Mouse (Mus musculus) stomach, embryonic 16.5 days (tissue): ENCODE measurements around the gene Gstz1. TPM values are rescaled to one million over a fixed set of nuclear protein-coding genes. Genes with fewer than 3 reads are reported as not detected.

Experiments
- ATAC-seq: fragments of 200-750 bp; cut with Nextera tagmentation; 2 replicates; pipeline ENCODE4 v1.8.0; 2017; ENCODE audit warnings: moderate number of reproducible peaks, moderate TSS enrichment; ENCODE audit not compliant: insufficient read depth, low FRiP score
- H3K27ac ChIP-seq: fragments of 300-500 bp; sonication (generic); 2 replicates; pipeline ENCODE4 v1.5.1; 2014; ENCODE audit warnings: low read length
- H3K27me3 ChIP-seq: fragments of 300-500 bp; sonication (generic); 2 replicates; pipeline ENCODE4 v1.6.1; 2014; ENCODE audit warnings: low read length, control low read depth, mixed read lengths; ENCODE audit not compliant: control insufficient read depth, insufficient read depth
- H3K36me3 ChIP-seq: fragments of 300-500 bp; sonication (generic); 2 replicates; pipeline ENCODE4 v1.6.1; 2014; ENCODE audit warnings: low read length; ENCODE audit not compliant: control insufficient read depth, insufficient read depth
- H3K4me1 ChIP-seq: fragments of 300-500 bp; sonication (generic); 2 replicates; pipeline ENCODE4 v1.6.1; 2014; ENCODE audit warnings: low read length, control low read depth, mixed read lengths; ENCODE audit not compliant: control insufficient read depth, insufficient read depth
- H3K4me2 ChIP-seq: fragments of 300-500 bp; sonication (generic); 2 replicates; pipeline ENCODE4 v1.6.1; 2014; ENCODE audit warnings: low read depth, low read length, mixed read lengths
- H3K4me3 ChIP-seq: fragments of 300-500 bp; sonication (generic); replicated peaks from 2 replicates; pipeline ENCODE4 v1.5.1; 2014; ENCODE audit warnings: mild to moderate bottlenecking, low read length
- H3K9ac ChIP-seq: fragments of 300-500 bp; sonication (generic); 2 replicates; pipeline ENCODE4 v1.6.1; 2014; ENCODE audit warnings: low read length
- H3K9me3 ChIP-seq: fragments of 300-500 bp; sonication (generic); replicated peaks from 2 replicates; pipeline ENCODE4 v1.6.1; 2016; ENCODE audit warnings: low read length, control low read depth; ENCODE audit not compliant: control insufficient read depth
- WGBS: fragments of 180-500 bp; shearing (Covaris S2); extraction: QIAGEN DNeasy Blood & Tissue Kit; methylation state at CpG from one replicate; pipeline ENCODE4 v1.1.7; 2014; 5-methylcytosine and 5-hydroxymethylcytosine counted together
- polyA plus RNA-seq: library from polyadenylated mRNA; unstranded; fragments of >200 nt; fragmentation: Nextera tagmentation; extraction: Ambion mirVana; gene quantifications from 2 replicates; pipeline ENCODE4 v1.2.1, GENCODE M21; 2015

Gene Gstz1
- polyA plus RNA-seq, 1 experiment from 2014 or later = 40.6 TPM

DNA sequence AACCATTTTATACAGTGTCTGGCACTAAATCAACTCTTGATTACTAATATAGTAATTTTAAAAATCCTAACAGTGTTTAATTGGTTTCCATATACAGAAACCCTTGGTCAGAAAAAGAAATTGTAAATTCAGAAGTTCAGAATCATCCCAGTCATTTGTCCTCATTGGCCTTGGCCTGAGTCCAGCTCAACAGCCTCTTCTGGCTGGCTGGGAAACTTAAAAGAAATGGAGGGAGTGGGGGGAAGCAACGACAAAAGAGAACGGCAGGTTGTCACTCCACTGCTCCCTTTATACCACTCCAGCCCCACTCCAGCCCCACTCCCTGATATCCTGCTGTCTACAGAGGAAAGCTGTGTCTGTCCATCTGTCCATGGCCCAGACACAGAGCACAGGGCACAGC, 15.8 kb upstream of the Gstz1 start:
- 0 out of 2 replicates have a peak, but pooled peaks cover 4% of the 10 kb centered on the region for H3K36me3 ChIP-seq
- no peaks in the 10 kb centered on the region for H3K9me3 ChIP-seq
- H3K27me3 ChIP-seq = no peaks in the 10 kb centered on the region
- H3K27ac ChIP-seq = no peak overlapping the region
- no peak overlapping the region for H3K4me2 ChIP-seq
- no peaks in the 10 kb centered on the region for H3K4me1 ChIP-seq
- WGBS = 58% methylated on average over 2 of the region's 2 CpGs
- H3K4me3 ChIP-seq = no peak overlapping the region
- H3K9ac ChIP-seq = no peak overlapping the region
- no peak for ATAC-seq

DNA sequence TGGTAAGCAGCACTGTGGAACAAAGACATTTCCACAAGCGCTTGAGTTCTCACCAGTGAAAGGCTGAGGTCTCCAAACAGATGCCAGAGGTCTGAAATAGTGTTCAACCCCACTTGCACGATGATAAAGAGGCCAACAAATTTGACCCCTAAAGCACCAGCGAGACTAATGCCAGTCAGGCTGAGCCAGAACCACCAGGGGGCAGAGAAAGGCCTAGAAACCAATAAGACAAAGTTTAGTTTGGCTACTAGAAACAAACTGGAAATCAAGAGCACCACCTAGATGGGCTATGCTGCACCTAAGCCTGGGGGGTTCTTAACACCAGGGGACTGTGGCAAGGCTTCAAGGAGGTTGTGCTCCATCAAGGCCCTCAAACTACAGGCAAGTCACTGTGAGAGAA, 15.3 kb upstream of the Gstz1 start:
- Histone ChIP-seq H3K27me3 (no peaks in the 10 kb centered on the region), H3K27ac (no peak overlapping the region), H3K4me1 (no peaks in the 10 kb centered on the region), H3K9me3 (no peaks in the 10 kb centered on the region), H3K9ac (no peak overlapping the region), H3K4me3 (no peak overlapping the region), H3K4me2 (no peak overlapping the region), H3K36me3 (0 out of 2 replicates have a peak, but pooled peaks cover 4% of the 10 kb centered on the region)
- no peak for ATAC-seq
- WGBS = 64% methylated on average over 3 of the region's 3 CpGs

DNA sequence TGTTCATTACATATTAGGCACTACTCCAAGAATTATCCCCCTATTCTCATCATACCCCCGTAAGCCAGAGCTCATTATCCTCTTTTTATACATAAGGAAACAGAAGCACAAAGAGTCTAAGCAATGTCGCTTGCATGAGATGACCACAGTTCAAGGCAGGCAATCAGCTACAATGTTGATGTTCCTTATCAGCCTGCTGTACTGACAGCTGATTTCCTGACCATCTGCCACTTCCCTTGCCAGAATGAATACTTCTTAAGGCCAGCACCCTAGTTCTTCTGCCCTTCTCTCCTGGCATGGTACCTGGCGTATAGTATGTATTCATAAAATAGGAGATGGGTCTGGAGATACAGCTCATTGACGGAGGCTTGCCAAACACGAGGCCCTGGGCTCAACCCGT, 14.8 kb upstream of the Gstz1 start:
- ATAC-seq = no peak
- no peak overlapping the region for H3K4me3 ChIP-seq
- 0 out of 2 replicates have a peak, but pooled peaks cover 4% of the 10 kb centered on the region for H3K36me3 ChIP-seq
- 85% methylated on average over 6 of the region's 6 CpGs for WGBS
- no peak overlapping the region for H3K27ac ChIP-seq
- no peaks in the 10 kb centered on the region for H3K27me3 ChIP-seq
- no peak overlapping the region for H3K9ac ChIP-seq
- no peak overlapping the region for H3K4me2 ChIP-seq
- no peaks in the 10 kb centered on the region for H3K9me3 ChIP-seq
- no peaks in the 10 kb centered on the region for H3K4me1 ChIP-seq

- H3K27ac ChIP-seq = no peak overlapping the region
- WGBS = 88% methylated on average over 9 of the region's 9 CpGs
- no peak overlapping the region for H3K4me2 ChIP-seq
- H3K27me3 ChIP-seq = no peaks in the 10 kb centered on the region
- no peak for ATAC-seq
- 0 out of 2 replicates have a peak, but pooled peaks cover 6% of the 10 kb centered on the region for H3K36me3 ChIP-seq
- H3K9me3 ChIP-seq = no peaks in the 10 kb centered on the region
- no peaks in the 10 kb centered on the region for H3K4me1 ChIP-seq
- H3K4me3 ChIP-seq = no peak overlapping the region
- no peak overlapping the region for H3K9ac ChIP-seq
These were observed 14.2 kb upstream of the Gstz1 start for GRCm38 (mm10) chr12:87132784-87133183.

DNA sequence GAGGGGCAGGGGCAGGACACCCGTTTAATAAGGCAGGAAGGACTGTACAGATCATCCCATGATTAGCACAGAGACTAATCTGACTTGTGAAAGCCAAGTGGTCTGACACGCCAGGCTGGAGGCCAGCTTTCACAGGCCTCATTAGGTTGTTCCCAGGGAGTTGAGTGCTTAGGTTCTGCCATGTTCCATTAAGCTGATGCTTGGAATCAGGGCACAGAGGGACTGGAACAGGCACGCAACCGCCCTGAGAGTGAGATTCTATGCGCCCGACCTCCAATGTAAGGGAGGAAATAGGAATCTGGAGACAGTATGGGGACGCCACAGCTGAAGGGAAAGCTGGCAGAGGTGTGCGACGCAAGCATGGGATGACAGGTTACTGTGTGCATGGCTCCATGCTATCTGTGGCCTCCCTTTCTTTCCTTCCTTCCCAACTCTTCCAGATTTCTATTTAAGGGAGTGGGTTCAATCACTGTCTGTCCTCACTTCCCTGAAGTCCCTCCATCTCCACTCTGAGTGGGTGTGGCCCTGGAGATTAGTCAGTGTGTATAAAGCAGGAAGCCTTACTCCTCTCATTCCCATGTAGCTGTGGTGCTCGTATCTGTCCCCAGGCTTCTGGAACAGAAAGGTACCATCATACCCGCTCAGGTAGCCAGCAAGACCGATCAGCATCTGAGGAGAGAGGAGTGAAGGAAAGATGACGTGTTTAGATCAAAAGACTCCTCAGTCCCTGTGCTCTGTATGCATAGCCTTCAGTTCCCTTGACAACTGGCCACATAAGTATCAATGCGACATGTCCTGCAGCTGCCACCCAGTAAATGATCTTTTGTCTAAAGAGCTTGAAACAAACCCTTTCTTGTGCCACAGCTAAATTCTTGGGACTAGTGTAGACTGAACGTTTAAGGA, 9.3 kb upstream of the Gstz1 start:
- no peak for ATAC-seq
- H3K36me3 ChIP-seq = 0 out of 2 replicates have a peak, but pooled peaks cover 4% of the 10 kb centered on the region
- H3K4me1 ChIP-seq = no peaks in the 10 kb centered on the region
- H3K4me3 ChIP-seq = no peak overlapping the region
- WGBS = 86% methylated on average over 15 of the region's 15 CpGs
- H3K9ac ChIP-seq = no peak overlapping the region
- no peaks in the 10 kb centered on the region for H3K9me3 ChIP-seq
- no peak overlapping the region for H3K4me2 ChIP-seq
- no peak overlapping the region for H3K27ac ChIP-seq
- H3K27me3 ChIP-seq = no peaks in the 10 kb centered on the region

- Histone ChIP-seq H3K4me1 (no peaks in the 10 kb centered on the region), H3K9ac (no peak overlapping the region), H3K9me3 (no peaks in the 10 kb centered on the region), H3K27ac (no peak overlapping the region), H3K4me3 (no peak overlapping the region), H3K27me3 (no peaks in the 10 kb centered on the region), H3K36me3 (0 out of 2 replicates have a peak, but pooled peaks cover 4% of the 10 kb centered on the region), H3K4me2 (no peak overlapping the region)
- 93% methylated on average over 2 of the region's 2 CpGs for WGBS
- ATAC-seq = no peak
These were observed 8.6 kb upstream of the Gstz1 start for GRCm38 (mm10) chr12:87138342-87138701.

DNA sequence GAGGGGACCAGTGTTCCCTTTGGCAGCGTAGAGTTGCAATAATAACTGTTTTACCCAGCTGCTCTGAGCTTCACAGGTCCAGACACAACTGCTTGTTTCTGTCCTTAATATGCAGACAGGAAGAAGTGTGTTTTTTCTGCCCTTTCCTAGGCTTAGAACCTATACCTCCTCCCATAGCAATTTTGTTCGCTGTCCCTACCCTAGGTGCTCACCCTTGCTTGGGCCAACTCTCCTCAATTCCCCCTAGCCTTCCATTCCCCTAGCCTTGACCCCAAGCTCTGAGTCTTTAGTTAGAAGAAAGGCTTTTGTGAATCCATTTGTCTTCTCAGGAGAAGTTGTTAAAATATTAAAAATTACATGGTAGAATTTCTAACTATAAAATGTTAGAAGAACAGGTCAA, 8.2 kb upstream of the Gstz1 start:
- no peak overlapping the region for H3K4me3 ChIP-seq
- H3K4me1 ChIP-seq = no peaks in the 10 kb centered on the region
- no peak overlapping the region for H3K9ac ChIP-seq
- no peak for ATAC-seq
- H3K36me3 ChIP-seq = 0 out of 2 replicates have a peak, but pooled peaks cover 4% of the 10 kb centered on the region
- no peak overlapping the region for H3K4me2 ChIP-seq
- 78% methylated on average over 2 of the region's 2 CpGs for WGBS
- no peaks in the 10 kb centered on the region for H3K27me3 ChIP-seq
- H3K9me3 ChIP-seq = no peaks in the 10 kb centered on the region
- no peak overlapping the region for H3K27ac ChIP-seq

- Histone ChIP-seq H3K36me3 (0 out of 2 replicates have a peak, but pooled peaks cover 4% of the 10 kb centered on the region), H3K9ac (no peak overlapping the region), H3K4me1 (peaks cover 8% of the 10 kb centered on the region; the same call in 1 of the 2 replicates), H3K4me2 (no peak overlapping the region), H3K4me3 (no peak overlapping the region), H3K27ac (no peak overlapping the region), H3K9me3 (no peaks in the 10 kb centered on the region), H3K27me3 (no peaks in the 10 kb centered on the region)
- 77% methylated on average over 2 of the region's 2 CpGs for WGBS
- no peak for ATAC-seq
These were observed 4.8 kb upstream of the Gstz1 start for GRCm38 (mm10) chr12:87142156-87142555.

DNA sequence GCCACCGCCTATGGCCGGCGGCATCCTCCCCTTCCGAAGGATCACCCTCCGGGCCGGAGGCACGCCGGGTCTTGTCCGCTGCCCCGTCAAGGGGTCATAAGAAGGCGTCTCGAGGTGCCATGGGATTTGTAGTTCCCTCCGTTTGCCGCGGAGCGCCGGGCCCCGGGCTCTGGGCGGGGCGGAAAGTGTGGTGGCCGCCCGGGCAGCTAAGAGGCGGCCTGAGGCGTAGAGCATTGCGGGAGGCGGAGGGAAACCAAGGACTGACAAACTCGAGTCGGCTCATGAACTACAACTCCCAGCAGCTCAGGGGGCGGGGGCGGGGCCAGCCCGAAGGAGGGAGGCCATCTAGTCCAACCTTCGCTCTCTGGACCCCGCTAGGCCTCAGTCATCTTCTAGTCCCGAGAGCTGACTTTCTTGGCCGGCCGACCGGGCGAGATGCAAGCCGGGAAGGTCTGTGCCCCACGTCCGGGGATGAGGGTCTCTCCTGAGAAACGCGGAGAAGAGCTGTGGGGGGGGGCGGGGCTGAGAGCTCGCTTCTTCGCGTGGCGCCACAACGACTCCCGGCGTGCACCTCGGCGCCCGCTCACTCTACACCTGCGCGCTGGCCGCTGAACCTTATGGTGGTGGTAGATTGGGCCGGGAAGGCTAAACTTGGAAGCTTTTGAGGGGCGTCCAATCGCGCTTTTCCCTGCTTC, 577 bp downstream of the Gstz1 start, which contains the start of gene Pomt2:
Pomt2 (minus strand) TSS at position 574 of the 695 bp plus-strand sequence.
- Histone ChIP-seq H3K27ac (peak within 1 kb of the TSS; percentile 96), H3K9ac (peak within 1 kb of the TSS; percentile 84), H3K36me3 (peaks cover 5% of the 10 kb centered on the region), H3K4me3 (peak within 1 kb of the TSS; percentile 94), H3K27me3 (no peaks in the 10 kb centered on the region), H3K9me3 (no peaks in the 10 kb centered on the region), H3K4me1 (peaks cover 8% of the 10 kb centered on the region), H3K4me2 (peak within 1 kb of the TSS; percentile 83)
- WGBS = under 1% methylated on average over 61 of the region's 61 CpGs
- peak; percentile 98 for ATAC-seq
